ENCODE assay signal across 30 mouse cellular contexts in genomic region chr4:153429971-153430370, GRCm38 (mm10). TPM values are rescaled to one million over a fixed set of nuclear protein-coding genes. Genes with fewer than 3 reads are reported as not detected.
A peak's percentile ranks its signal among the peaks of the same experiment; 100 is the strongest.
DNase-seq lines count a peak whose midpoint lies in the region; ATAC-seq and TF ChIP-seq lines count a peak whose summit lies in the region.
"Had no signal": no experiment of that assay in that cellular context is flagged by ENCODE, and none has a peak within 500 bp of the region (broad histone marks: within the 10 kb centered on the region; RNA-seq: fewer than 3 reads in every experiment).

No protein-coding gene starts in this region.

- no peaks in the 10 kb centered on the region for H3K27me3 ChIP-seq in lung, embryonic 14.5 days (ENCODE audit: insufficient read depth, low read length)
- H3K27me3 ChIP-seq in intestine, embryonic 16.5 days (replicated peaks; ENCODE audit: control insufficient read depth, insufficient read depth, low read length) = no peaks in the 10 kb centered on the region
- H3K27me3 ChIP-seq in midbrain, embryonic 14.5 days (ENCODE audit: control insufficient read depth, insufficient read depth, low read length) = no peaks in the 10 kb centered on the region
- H3K27me3 ChIP-seq: limb, embryonic 13.5 days; lung, embryonic 15.5 days; neural tube, embryonic 12.5 days; stomach, embryonic 15.5 days had no signal

- WGBS in lung, embryonic 14.5 days = 64% methylated on average over 2 of the region's 2 CpGs
- WGBS in intestine, embryonic 16.5 days = 76% methylated on average over 2 of the region's 2 CpGs
- WGBS in midbrain, embryonic 14.5 days = 95% methylated on average over 2 of the region's 2 CpGs

- TF ChIP-seq CTCF in lung, embryonic 14.5 days (IDR thresholded peaks at IDR 0.05; ENCODE audit: low read depth) = no peak

- peak; percentile 35 for DNase-seq in lung, embryonic 14.5 days
- no peak for DNase-seq in lung, postnatal 36 days
- peak; percentile 58 for DNase-seq in embryo, embryonic 10.5 days (ENCODE audit: low spot score)
- peak; percentile 66 for DNase-seq in forelimb bud, embryonic 11.5 days (ENCODE audit: low read depth, low spot score)
- DNase-seq in retina, embryonic 14.5 days (ENCODE audit: low spot score) = peak; percentile 59
- DNase-seq in liver = no peak
- no peak for DNase-seq in midbrain, embryonic 14.5 days
- DNase-seq: adrenal gland, adult 8-10 months; cerebellum, adult 2 months; cerebellum, postnatal 25 days; gastrocnemius, postnatal 10 days; heart, postnatal 4 days; kidney, adult 18-20 months; lung, postnatal 4 days; right cerebral cortex, adult 18-20 months; thymus, adult 18-20 months; thymus, postnatal 36 days had no signal

- no peaks in the 10 kb centered on the region for H3K9me3 ChIP-seq in lung, embryonic 14.5 days (ENCODE audit: low read depth, low read length)
- H3K9me3 ChIP-seq in intestine, embryonic 16.5 days (ENCODE audit: control insufficient read depth, low read length) = no peaks in the 10 kb centered on the region
- no peaks in the 10 kb centered on the region for H3K9me3 ChIP-seq in midbrain, embryonic 14.5 days (ENCODE audit: control insufficient read depth, low read length)
- H3K9me3 ChIP-seq: embryonic facial prominence, embryonic 13.5 days; heart, embryonic 10.5 days; lung, embryonic 15.5 days; stomach, embryonic 15.5 days had no signal

- no peaks in the 10 kb centered on the region for H3K36me3 ChIP-seq in lung, embryonic 14.5 days (ENCODE audit: insufficient read depth)
- no peaks in the 10 kb centered on the region for H3K36me3 ChIP-seq in intestine, embryonic 16.5 days (ENCODE audit: control insufficient read depth, insufficient read depth, low read length)
- 0 out of 2 replicates have a peak, but pooled peaks cover 3% of the 10 kb centered on the region for H3K36me3 ChIP-seq in midbrain, embryonic 14.5 days (ENCODE audit: control insufficient read depth, insufficient read depth, low read length)
- H3K36me3 ChIP-seq: embryonic facial prominence, embryonic 13.5 days; heart, embryonic 10.5 days; limb, embryonic 13.5 days; lung, embryonic 15.5 days; stomach, embryonic 15.5 days had no signal

- no peak overlapping the region for H3K4me2 ChIP-seq in lung, embryonic 14.5 days
- no peak overlapping the region for H3K4me2 ChIP-seq in intestine, embryonic 16.5 days (ENCODE audit: low read depth, low read length)
- no peak overlapping the region for H3K4me2 ChIP-seq in midbrain, embryonic 14.5 days (ENCODE audit: low read length)
- H3K4me2 ChIP-seq: embryonic facial prominence, embryonic 13.5 days; forebrain, embryonic 13.5 days; limb, embryonic 13.5 days; lung, embryonic 15.5 days; midbrain, embryonic 12.5 days; neural tube, embryonic 12.5 days; stomach, embryonic 15.5 days had no signal

- H3K27ac ChIP-seq in lung, embryonic 14.5 days (ENCODE audit: low read depth) = no peak overlapping the region
- H3K27ac ChIP-seq in intestine, embryonic 16.5 days (ENCODE audit: low read length) = no peak overlapping the region
- H3K27ac ChIP-seq in midbrain, embryonic 14.5 days (replicated peaks; ENCODE audit: low read depth, low read length) = no peak overlapping the region
- H3K27ac ChIP-seq: embryonic facial prominence, embryonic 13.5 days; forebrain, embryonic 13.5 days; heart, embryonic 10.5 days; kidney, postnatal 0 days; limb, embryonic 13.5 days; liver, embryonic 14.5 days; lung, embryonic 15.5 days; midbrain, embryonic 12.5 days; neural tube, embryonic 12.5 days; stomach, embryonic 15.5 days had no signal

- no peak overlapping the region for H3K9ac ChIP-seq in lung, embryonic 14.5 days
- no peak overlapping the region for H3K9ac ChIP-seq in intestine, embryonic 16.5 days (ENCODE audit: low read depth, low read length)
- H3K9ac ChIP-seq in midbrain, embryonic 14.5 days (replicated peaks; ENCODE audit: low read length) = no peak overlapping the region
- H3K9ac ChIP-seq: embryonic facial prominence, embryonic 13.5 days; forebrain, embryonic 13.5 days; limb, embryonic 13.5 days; liver, embryonic 14.5 days; lung, embryonic 15.5 days; midbrain, embryonic 12.5 days; neural tube, embryonic 12.5 days; stomach, embryonic 15.5 days had no signal

- no peak for ATAC-seq in lung, embryonic 14.5 days (ENCODE audit: insufficient read depth)
- ATAC-seq in intestine, embryonic 16.5 days = no peak
- ATAC-seq in midbrain, embryonic 14.5 days (ENCODE audit: low FRiP score, low TSS enrichment) = no peak
- ATAC-seq: activated CD4-positive, CD25-positive, alpha-beta regulatory T cell, adult 4 months; forebrain, embryonic 13.5 days had no signal

- H3K4me3 ChIP-seq in lung, embryonic 14.5 days (ENCODE audit: low read depth, low read length) = no peak overlapping the region
- H3K4me3 ChIP-seq in intestine, embryonic 16.5 days (ENCODE audit: low read length) = no peak overlapping the region
- no peak overlapping the region for H3K4me3 ChIP-seq in midbrain, embryonic 14.5 days (replicated peaks; ENCODE audit: low read depth, low read length)
- H3K4me3 ChIP-seq: embryonic facial prominence, embryonic 13.5 days; erythroblast, embryonic 14.5 days; forebrain, embryonic 13.5 days; heart, embryonic 10.5 days; limb, embryonic 13.5 days; lung, embryonic 15.5 days; midbrain, embryonic 12.5 days; neural tube, embryonic 12.5 days; stomach, embryonic 15.5 days had no signal

- H3K4me1 ChIP-seq in lung, embryonic 14.5 days (ENCODE audit: insufficient read depth) = no peaks in the 10 kb centered on the region
- no peaks in the 10 kb centered on the region for H3K4me1 ChIP-seq in intestine, embryonic 16.5 days (ENCODE audit: control insufficient read depth, insufficient read depth, low read length)
- H3K4me1 ChIP-seq in midbrain, embryonic 14.5 days (ENCODE audit: control insufficient read depth, insufficient read depth, low read length) = 0 out of 2 replicates have a peak, but pooled peaks cover under 1% of the 10 kb centered on the region
- H3K4me1 ChIP-seq: embryonic facial prominence, embryonic 13.5 days; heart, embryonic 10.5 days; limb, embryonic 13.5 days; lung, embryonic 15.5 days; stomach, embryonic 15.5 days had no signal

RNA-seq across cellular contexts. Expression of gene Ajap1, which starts 52.6 kb away (rescaled TPM):
- 0.11 TPM in 1 of 2 replicates, not detected in the other for polyA plus RNA-seq in lung, embryonic 14.5 days (2014; fragmentation: Nextera tagmentation; extraction: Ambion mirVana)
- 0.40 and 1.1 TPM in 2 replicates for polyA plus RNA-seq in intestine, embryonic 16.5 days (2015; fragmentation: Nextera tagmentation; extraction: Ambion mirVana)
- 8.9 and 9.8 TPM in 2 replicates for polyA plus RNA-seq in midbrain, embryonic 14.5 days (2014; fragmentation: Nextera tagmentation; extraction: Ambion mirVana)
- polyA plus RNA-seq: activated CD4-positive, CD25-positive, alpha-beta regulatory T cell, adult 4 months; erythroblast, embryonic 14.5 days had no signal

Comparison
In these comparisons a context has a peak if more than half of its experiments do, and no peak if none do; other contexts are left out.
1. DNase-seq: peak in lung, embryonic 14.5 days (single experiment), embryo, embryonic 10.5 days (single experiment), forelimb bud, embryonic 11.5 days (single experiment) and retina, embryonic 14.5 days (single experiment); none in lung, postnatal 36 days (single experiment), liver (single experiment) and midbrain, embryonic 14.5 days (single experiment).